Mouse (Mus musculus) bone marrow, adult 2 months (tissue): Measurements from ENCODE around the gene Nr5a1.

Experiments used
- CTCF ChIP-seq: fragments of 200-500 bp; IDR thresholded peaks from 2 replicates; pipeline ENCODE4 v1.5.1; 2011; ENCODE audit warnings: low read length, control low read depth; ENCODE audit not compliant: control insufficient read depth, insufficient read depth
- POLR2A ChIP-seq: fragments of 200-500 bp; IDR thresholded peaks from 2 replicates; pipeline ENCODE4 v1.6.1; 2011; ENCODE audit warnings: low read depth, mild to moderate bottlenecking, control low read depth, low read length, borderline replicate concordance; ENCODE audit not compliant: control insufficient read depth

- TF ChIP-seq CTCF, result no peak
- TF ChIP-seq POLR2A, result no peak
Observed at GRCm38 (mm10) chr2:38653293-38653619, 61.1 kb downstream of the Nr5a1 start.
